Mouse (Mus musculus): ENCODE results near the gene Elovl4. TPM values are rescaled to one million over a fixed set of nuclear protein-coding genes. Genes with fewer than 3 reads are reported as not detected.

Gene Elovl4
- total RNA-seq (2021) (under 1 TPM; 0.18 to 0.32 TPM), polyA plus RNA-seq (2012; rRNA removed) (0.23 and 0.25 TPM in 2 replicates)
- long read RNA-seq, partial matches to known transcripts, result 0 of 1 reads
- long read RNA-seq, other reads (novel, unspliced or antisense), result 0 of 1 reads

DNA sequence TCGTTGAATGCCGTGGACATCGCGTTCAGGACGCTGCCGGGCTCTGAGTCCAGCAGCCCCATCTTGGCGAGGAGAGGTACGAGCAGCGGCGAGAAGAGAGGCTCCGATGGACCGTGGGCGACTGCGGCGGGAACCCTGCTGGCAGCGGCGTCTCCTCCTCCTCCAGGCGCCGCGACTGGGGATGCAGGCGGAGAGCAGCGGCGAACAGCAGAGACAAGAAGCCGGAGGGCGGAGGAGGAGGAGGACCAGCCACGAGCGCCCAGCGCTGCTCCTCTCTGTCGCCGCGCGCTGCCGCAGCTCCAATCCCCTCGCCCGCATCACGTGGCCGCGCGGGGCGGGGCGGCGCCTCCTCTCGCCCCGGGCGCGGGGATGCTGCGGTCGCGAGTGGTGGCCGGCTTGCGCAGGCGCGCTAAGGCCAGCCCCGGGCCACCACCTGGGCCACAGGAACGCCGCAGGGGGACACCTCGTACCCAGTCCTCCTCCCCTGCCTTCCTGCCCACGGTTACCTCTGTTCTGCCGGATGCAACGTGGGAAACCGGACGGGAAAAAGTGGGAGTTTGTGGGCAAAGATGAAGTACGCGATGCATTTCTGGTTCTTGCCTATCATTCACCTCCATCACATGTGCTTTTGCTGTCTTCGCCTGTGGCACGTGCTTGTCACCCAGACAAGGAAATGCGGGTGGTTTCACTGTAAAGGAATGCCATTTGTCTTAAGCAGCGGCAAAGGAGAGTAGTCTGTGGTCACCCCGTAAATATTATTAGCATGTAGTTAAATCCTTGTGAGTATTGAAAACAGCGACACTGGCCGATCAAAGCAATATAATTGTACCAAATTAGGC lies at the start of gene Elovl4:
Elovl4 (minus strand) TSS at position 301 of the 839 bp plus-strand sequence.
- peaks cover 3% of the 10 kb centered on the region for H3K4me1 ChIP-seq (ENCODE audit: control insufficient read depth, insufficient read depth, low read length)
- no peaks in the 10 kb centered on the region for H3K79me2 ChIP-seq (replicated peaks; ENCODE audit: control insufficient read depth, insufficient read depth, low read length)
- peaks cover 12% of the 10 kb centered on the region for H3K27me3 ChIP-seq (ENCODE audit: control insufficient read depth, insufficient read depth, low read length)
- H3K27ac ChIP-seq, result no peak within 1 kb of the TSS
- intact Hi-C loops (cut with DNase I), result loop anchor here (2.0 kb wide), 1 partner anchor 29 kb away; the partner anchor contains the start of gene Ttk
- H3K4me3 ChIP-seq, result peak within 1 kb of the TSS; percentile 56
- no peaks in the 10 kb centered on the region for H3K36me3 ChIP-seq (ENCODE audit: control insufficient read depth, insufficient read depth, low read length)
- H3K9ac ChIP-seq (ENCODE audit: low read depth, low read length), result peak within 1 kb of the TSS; percentile 27; the same call in 1 of the 2 replicates
- WGBS, result 2% methylated on average over 71 of the region's 71 CpGs
- peak; percentile 65 to 72 for DNase-seq
- TF ChIP-seq POLR2A (IDR thresholded peaks at IDR 0.05; ENCODE audit: insufficient read depth, low read depth, low read length) (no peak), EP300 (IDR thresholded peaks at IDR 0.05; ENCODE audit: insufficient read depth, low read depth, low read length) (no peak), CTCF (IDR thresholded peaks at IDR 0.05) (no peak)

DNA sequence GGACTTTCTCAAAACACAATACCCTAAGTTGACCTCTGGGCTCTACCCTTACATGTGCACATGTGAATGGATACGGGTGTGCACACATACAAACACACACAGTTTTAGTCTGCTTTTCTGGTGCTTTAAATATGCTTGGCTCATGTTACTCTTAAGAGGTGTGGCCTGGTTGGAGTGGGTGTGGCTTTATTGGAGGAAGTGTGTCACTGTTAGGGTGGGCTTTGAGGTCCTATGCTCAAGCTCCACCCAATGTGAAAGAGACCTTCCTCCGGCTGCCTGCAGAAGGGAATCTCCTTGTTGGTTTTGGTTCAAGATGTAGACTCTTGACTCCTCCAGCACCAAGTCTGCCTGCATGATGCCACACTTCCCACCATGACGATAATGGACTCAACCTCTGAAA lies 46.4 kb upstream of the Elovl4 start:
- intact Hi-C loops (cut with DNase I), result no loop called here
- Histone ChIP-seq H3K36me3 (ENCODE audit: control insufficient read depth, insufficient read depth, low read length) (no peaks in the 10 kb centered on the region), H3K4me3 (no peak overlapping the region), H3K79me2 (replicated peaks; ENCODE audit: control insufficient read depth, insufficient read depth, low read length) (no peaks in the 10 kb centered on the region), H3K9ac (ENCODE audit: low read depth, low read length) (no peak overlapping the region), H3K27me3 (ENCODE audit: control insufficient read depth, insufficient read depth, low read length) (no peaks in the 10 kb centered on the region), H3K4me1 (ENCODE audit: control insufficient read depth, insufficient read depth, low read length) (no peaks in the 10 kb centered on the region), H3K27ac (no peak overlapping the region)
- TF ChIP-seq POLR2A (IDR thresholded peaks at IDR 0.05; ENCODE audit: insufficient read depth, low read depth, low read length), result no peak
- TF ChIP-seq CTCF (IDR thresholded peaks at IDR 0.05), result no peak
- TF ChIP-seq EP300 (IDR thresholded peaks at IDR 0.05; ENCODE audit: insufficient read depth, low read depth, low read length), result no peak
- WGBS, result 94% methylated on average over 3 of the region's 3 CpGs
- DNase-seq, result no peak

GRCm38 (mm10) chr9:83834748-83835313 lies 28.8 kb upstream of the Elovl4 start:
- Histone ChIP-seq H3K79me2 (replicated peaks; ENCODE audit: control insufficient read depth, insufficient read depth, low read length) (no peaks in the 10 kb centered on the region), H3K27me3 (ENCODE audit: control insufficient read depth, insufficient read depth, low read length) (no peaks in the 10 kb centered on the region), H3K4me1 (ENCODE audit: control insufficient read depth, insufficient read depth, low read length) (no peaks in the 10 kb centered on the region), H3K27ac (no peak overlapping the region; the same call in 1 of the 2 replicates), H3K9ac (ENCODE audit: low read depth, low read length) (peak overlapping the region; percentile 43; the same call in 1 of the 2 replicates), H3K4me3 (peak overlapping the region; percentile 79), H3K36me3 (ENCODE audit: control insufficient read depth, insufficient read depth, low read length) (no peaks in the 10 kb centered on the region)
- TF ChIP-seq POLR2A (IDR thresholded peaks at IDR 0.05; ENCODE audit: insufficient read depth, low read depth, low read length) (no peak), CTCF (IDR thresholded peaks at IDR 0.05) (no peak), EP300 (IDR thresholded peaks at IDR 0.05; ENCODE audit: insufficient read depth, low read depth, low read length) (no peak)
- under 1% methylated on average over 27 of the region's 27 CpGs for WGBS
- intact Hi-C loops (cut with DNase I), result loop anchor here (2.0 to 5.0 kb wide), 3 partner anchors 28 to 283 kb away; partner anchors contain the start of genes Bckdhb and Elovl4
- DNase-seq, result no peak

- peak within 1 kb of the TSS; percentile 81 for H3K9ac ChIP-seq (ENCODE audit: low read depth, low read length)
- intact Hi-C loops (cut with DNase I), result loop anchor here (2.0 to 5.0 kb wide), 3 partner anchors 27 to 282 kb away; partner anchors contain the start of genes Bckdhb and Elovl4
- H3K27ac ChIP-seq, result peak within 1 kb of the TSS; percentile 90
- no peaks in the 10 kb centered on the region for H3K79me2 ChIP-seq (replicated peaks; ENCODE audit: control insufficient read depth, insufficient read depth, low read length)
- no peaks in the 10 kb centered on the region for H3K27me3 ChIP-seq (ENCODE audit: control insufficient read depth, insufficient read depth, low read length)
- H3K36me3 ChIP-seq (ENCODE audit: control insufficient read depth, insufficient read depth, low read length), result no peaks in the 10 kb centered on the region
- H3K4me3 ChIP-seq, result peak within 1 kb of the TSS; percentile 79
- peak; percentile 92 for DNase-seq
- WGBS, result 2% methylated on average over 38 of the region's 38 CpGs
- TF ChIP-seq POLR2A (IDR thresholded peaks at IDR 0.05; ENCODE audit: insufficient read depth, low read depth, low read length), result peak; percentile 91
- TF ChIP-seq EP300 (IDR thresholded peaks at IDR 0.05; ENCODE audit: insufficient read depth, low read depth, low read length), result no peak
- peak; percentile 39 for TF ChIP-seq CTCF (IDR thresholded peaks at IDR 0.05)
- H3K4me1 ChIP-seq (ENCODE audit: control insufficient read depth, insufficient read depth, low read length), result no peaks in the 10 kb centered on the region
These were observed 28.0 kb upstream of the Elovl4 start, which contains the start of gene Ttk for GRCm38 (mm10) chr9:83833811-83834747. Gene Ttk, plus strand, starts transcription at chr9:83834689.

- Histone ChIP-seq H3K79me2 (replicated peaks; ENCODE audit: control insufficient read depth, insufficient read depth, low read length) (no peaks in the 10 kb centered on the region), H3K4me1 (ENCODE audit: control insufficient read depth, insufficient read depth, low read length) (no peaks in the 10 kb centered on the region), H3K36me3 (ENCODE audit: control insufficient read depth, insufficient read depth, low read length) (no peaks in the 10 kb centered on the region), H3K27ac (no peak overlapping the region), H3K4me3 (no peak overlapping the region), H3K27me3 (ENCODE audit: control insufficient read depth, insufficient read depth, low read length) (no peaks in the 10 kb centered on the region), H3K9ac (ENCODE audit: low read depth, low read length) (no peak overlapping the region)
- WGBS, result 72% methylated on average over 8 of the region's 8 CpGs
- intact Hi-C loops (cut with DNase I), result loop anchor here (5.0 kb wide), 2 partner anchors 96 to 279 kb away; partner anchors contain the start of gene Bckdhb
- no peak for DNase-seq
- TF ChIP-seq POLR2A (IDR thresholded peaks at IDR 0.05; ENCODE audit: insufficient read depth, low read depth, low read length), result no peak
- TF ChIP-seq CTCF (IDR thresholded peaks at IDR 0.05), result no peak
- no peak for TF ChIP-seq EP300 (IDR thresholded peaks at IDR 0.05; ENCODE audit: insufficient read depth, low read depth, low read length)
These were observed 25.1 kb upstream of the Elovl4 start for GRCm38 (mm10) chr9:83831152-83831551.

Measured in heart, adult 2 months (tissue).